In genomic region chr6:114216741-114217414, GRCm38 (mm10) we compare ENCODE assay signal across 10 mouse cellular contexts.
DNase-seq lines count a peak whose midpoint lies in the region; ATAC-seq and TF ChIP-seq lines count a peak whose summit lies in the region.
"Had no signal": no experiment of that assay in that cellular context is flagged by ENCODE, and none has a peak within 500 bp of the region (broad histone marks: within the 10 kb centered on the region; RNA-seq: fewer than 3 reads in every experiment).

No protein-coding gene starts in this region.

- WGBS in forebrain, embryonic 13.5 days: 30% methylated on average over 13 of the region's 13 CpGs
- whole genome bisulfite sequencing in hindbrain, postnatal 0 days: 26% methylated on average over 13 of the region's 13 CpGs
- 29% methylated on average over 13 of the region's 13 CpGs for WGBS in neural tube, embryonic 14.5 days

- H3K4me1 ChIP-seq in forebrain, embryonic 13.5 days: peaks cover 16% of the 10 kb centered on the region
- H3K4me1 ChIP-seq in hindbrain, postnatal 0 days (ENCODE audit: insufficient read depth, low read length): peaks cover 8% of the 10 kb centered on the region
- peaks cover 11% of the 10 kb centered on the region; the same call in 1 of the 2 replicates for H3K4me1 ChIP-seq in neural tube, embryonic 14.5 days (ENCODE audit: control insufficient read depth, insufficient read depth, low read length)
- H3K4me1 ChIP-seq: liver, embryonic 12.5 days had no signal

- no peaks in the 10 kb centered on the region for H3K36me3 ChIP-seq in forebrain, embryonic 13.5 days (ENCODE audit: poor library complexity, severe bottlenecking)
- no peaks in the 10 kb centered on the region for H3K36me3 ChIP-seq in hindbrain, postnatal 0 days (ENCODE audit: insufficient read depth, low read length)
- no peaks in the 10 kb centered on the region for H3K36me3 ChIP-seq in neural tube, embryonic 14.5 days (ENCODE audit: control insufficient read depth, insufficient read depth, low read length)
- H3K36me3 ChIP-seq: liver, embryonic 12.5 days had no signal

- peak overlapping the region; percentile 63 for H3K27ac ChIP-seq in forebrain, embryonic 13.5 days
- H3K27ac ChIP-seq in hindbrain, postnatal 0 days: peak overlapping the region; percentile 85
- H3K27ac ChIP-seq in neural tube, embryonic 14.5 days (ENCODE audit: low read depth, low read length): peak overlapping the region; percentile 77
- H3K27ac ChIP-seq: liver, embryonic 12.5 days had no signal

- no peak overlapping the region for H3K9ac ChIP-seq in forebrain, embryonic 13.5 days
- no peak overlapping the region for H3K9ac ChIP-seq in hindbrain, postnatal 0 days (replicated peaks; ENCODE audit: low read length)
- H3K9ac ChIP-seq in neural tube, embryonic 14.5 days (replicated peaks; ENCODE audit: low read depth, low read length): no peak overlapping the region
- H3K9ac ChIP-seq: liver, embryonic 12.5 days had no signal

- no peak overlapping the region for H3K4me2 ChIP-seq in forebrain, embryonic 13.5 days
- no peak overlapping the region for H3K4me2 ChIP-seq in hindbrain, postnatal 0 days (ENCODE audit: low read depth, low read length)
- no peak overlapping the region for H3K4me2 ChIP-seq in neural tube, embryonic 14.5 days (ENCODE audit: low read depth, low read length)
- H3K4me2 ChIP-seq: liver, embryonic 12.5 days had no signal

- no peaks in the 10 kb centered on the region for H3K9me3 ChIP-seq in forebrain, embryonic 13.5 days (replicated peaks)
- no peaks in the 10 kb centered on the region for H3K9me3 ChIP-seq in hindbrain, postnatal 0 days (ENCODE audit: low read length)
- H3K9me3 ChIP-seq in neural tube, embryonic 14.5 days (ENCODE audit: control insufficient read depth, low read length): no peaks in the 10 kb centered on the region
- H3K9me3 ChIP-seq: liver, embryonic 12.5 days had no signal

- TF ChIP-seq CTCF in hindbrain, postnatal 0 days (IDR thresholded peaks at IDR 0.05; ENCODE audit: low read depth): no peak

- H3K4me3 ChIP-seq in forebrain, embryonic 13.5 days: no peak overlapping the region
- H3K4me3 ChIP-seq in hindbrain, postnatal 0 days (ENCODE audit: low read length): no peak overlapping the region
- H3K4me3 ChIP-seq in neural tube, embryonic 14.5 days (ENCODE audit: low read depth, low read length): no peak overlapping the region
- H3K4me3 ChIP-seq: liver, embryonic 12.5 days had no signal

- DNase-seq in brain, embryonic 18.5 days (ENCODE audit: low read depth, low spot score): peak; percentile 59
- DNase-seq in hindbrain, postnatal 0 days (ENCODE audit: low spot score): peak; percentile 82
- no peak for DNase-seq in spleen, postnatal 36 days (ENCODE audit: low spot score in 2 of 2)
- DNase-seq in adrenal gland, postnatal 25 days: no peak
- no peak for DNase-seq in adipocyte (ENCODE audit: low spot score)
- DNase-seq: adrenal gland, adult 2 months; thymus, postnatal 4 days had no signal

- ATAC-seq in forebrain, embryonic 13.5 days: peak; percentile 82
- peak; percentile 93 for ATAC-seq in hindbrain, postnatal 0 days
- peak; percentile 89 for ATAC-seq in neural tube, embryonic 14.5 days (ENCODE audit: low read depth)
- ATAC-seq: liver, embryonic 12.5 days had no signal

- no peaks in the 10 kb centered on the region for H3K27me3 ChIP-seq in forebrain, embryonic 13.5 days
- no peaks in the 10 kb centered on the region for H3K27me3 ChIP-seq in hindbrain, postnatal 0 days (ENCODE audit: insufficient read depth, low read length)
- H3K27me3 ChIP-seq in neural tube, embryonic 14.5 days (ENCODE audit: control insufficient read depth, insufficient read depth, low read length): no peaks in the 10 kb centered on the region

Comparison
In these comparisons a context has a peak if more than half of its experiments do, and no peak if none do; other contexts are left out.
1. DNase-seq: peak in brain, embryonic 18.5 days (single experiment) and hindbrain, postnatal 0 days (single experiment); none in spleen, postnatal 36 days (0 of 2), adrenal gland, postnatal 25 days (single experiment) and adipocyte (single experiment).
2. Peak in every context shown above with its lines, with median percentiles within 50 percentile points of each other: ATAC-seq and H3K27ac ChIP-seq.